Mouse (Mus musculus) sigmoid colon, adult 10 weeks (tissue): ENCODE results near the gene Qrsl1. TPM values are rescaled to one million over a fixed set of nuclear protein-coding genes. Genes with fewer than 3 reads are reported as not detected.

Experiments
- polyA plus RNA-seq: library from polyadenylated mRNA; stranded (reverse); fragments of 350-450 nt; fragmentation: Illumina TruSeq; extraction: RNeasy Lipid Tissue Mini Kit (QIAGEN cat#74804); gene quantifications from one replicate; pipeline ENCODE4 v1.2.3, GENCODE M21; 2014; ENCODE audit warnings: low read depth, low replicate concordance

Gene Qrsl1
- 39.7 TPM for polyA plus RNA-seq

DNA sequence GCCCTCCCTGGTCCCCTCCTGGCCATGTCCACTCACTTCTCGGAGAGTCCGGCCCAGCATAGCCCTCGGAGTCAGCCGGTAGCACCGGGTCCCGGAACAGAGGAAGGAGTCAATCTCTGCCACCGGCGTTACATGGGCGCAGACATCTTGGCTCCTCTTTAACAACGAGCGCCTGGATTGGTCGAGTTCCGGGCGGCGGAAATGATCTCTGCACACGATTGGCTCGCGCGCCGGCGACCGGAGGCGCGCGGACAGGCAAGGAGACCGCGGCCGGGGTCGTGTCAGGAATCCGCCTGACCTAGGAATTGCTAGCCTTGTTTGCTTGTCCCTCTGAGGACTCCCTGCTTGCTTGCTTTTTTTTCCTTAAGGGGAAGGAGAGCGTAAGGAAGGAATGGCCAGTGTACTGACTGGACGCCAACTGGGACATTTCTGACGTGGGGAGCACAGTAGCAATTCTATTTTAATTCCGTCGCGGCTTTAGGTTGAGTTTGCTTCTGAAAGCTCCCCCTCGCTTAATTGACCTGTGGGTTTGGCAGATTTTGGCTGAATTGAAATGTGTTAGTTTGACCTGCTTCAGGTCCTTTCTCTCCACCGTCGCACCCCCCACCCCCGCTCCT lies at the start of gene Qrsl1, which contains the start of gene Rtn4ip1:
TSS of gene Qrsl1 (minus strand) at position 168 of the 617 bp plus-strand sequence.
TSS of gene Rtn4ip1 (plus strand) at position 230 of the 617 bp plus-strand sequence.

Other genes with a start within 250 kb of the Qrsl1 start
- gene Rtn4ip1, start 62 bp upstream of the Qrsl1 start, polyA plus RNA-seq: 13.6 TPM
- gene Crybg1, start 247.1 kb upstream of the Qrsl1 start, polyA plus RNA-seq: 32.6 TPM